7 mouse cellular contexts compared by ENCODE assay signal in genomic region chr5:138272409-138272923, GRCm38 (mm10). TPM values are rescaled to one million over a fixed set of nuclear protein-coding genes. Genes with fewer than 3 reads are reported as not detected.
DNase-seq lines count a peak whose midpoint lies in the region; ATAC-seq and TF ChIP-seq lines count a peak whose summit lies in the region.

Gene Gal3st4 (minus strand): TSS chr5:138272840.

- no peaks in the 10 kb centered on the region for H3K9me3 ChIP-seq in heart, embryonic 12.5 days (replicated peaks)

- peaks cover 30% of the 10 kb centered on the region for H3K27me3 ChIP-seq in heart, embryonic 12.5 days (replicated peaks)

- peak within 1 kb of the TSS; percentile 18; the same call in 1 of the 2 replicates for H3K4me3 ChIP-seq in cortical plate, adult 2 months (ENCODE audit: insufficient read depth, low read length)
- H3K4me3 ChIP-seq in heart, embryonic 12.5 days, result peak within 1 kb of the TSS; percentile 2; the same call in 1 of the 2 replicates

- peaks cover 11% of the 10 kb centered on the region for H3K36me3 ChIP-seq in heart, embryonic 12.5 days

- ATAC-seq in heart, embryonic 12.5 days (ENCODE audit: insufficient number of reproducible peaks, low FRiP score), result no peak

- no peak for TF ChIP-seq POLR2A in cortical plate, adult 2 months (IDR thresholded peaks at IDR 0.05; ENCODE audit: extremely low read depth, insufficient read depth, low read length)

- peak within 1 kb of the TSS; percentile 65; the same call in 1 of the 2 replicates for H3K27ac ChIP-seq in cortical plate, adult 2 months (ENCODE audit: insufficient read depth, low read length)
- no peak within 1 kb of the TSS for H3K27ac ChIP-seq in heart, embryonic 12.5 days (ENCODE audit: poor library complexity, severe bottlenecking)

- peak within 1 kb of the TSS; percentile 54 for H3K4me2 ChIP-seq in heart, embryonic 12.5 days

- peak within 1 kb of the TSS; percentile 21 for H3K9ac ChIP-seq in heart, embryonic 12.5 days

- DNase-seq in Muller cell, postnatal 12 days (ENCODE audit: inconsistent ontology term), result peak; percentile 69
- DNase-seq in mesoderm, embryonic 11.5 days (ENCODE audit: low read depth, low spot score), result peak; percentile 58
- DNase-seq in cerebellum, postnatal 25 days, result no peak
- no peak for DNase-seq in left cerebral cortex, adult 8-10 months (ENCODE audit: low spot score in 2 of 2)
- no peak for DNase-seq in adrenal gland, postnatal 10 days

- no peak for TF ChIP-seq CTCF in cortical plate, adult 2 months (IDR thresholded peaks at IDR 0.05; ENCODE audit: extremely low read depth, insufficient read depth, low read length)

- peaks cover 2% of the 10 kb centered on the region; the same call in 1 of the 2 replicates for H3K4me1 ChIP-seq in cortical plate, adult 2 months (ENCODE audit: control insufficient read depth, insufficient read depth, low read length)
- peaks cover 24% of the 10 kb centered on the region for H3K4me1 ChIP-seq in heart, embryonic 12.5 days (replicated peaks)

- 1% methylated on average over 12 of the region's 12 CpGs for WGBS in heart, embryonic 12.5 days

RNA-seq across cellular contexts. Expression of gene Gal3st4, which starts in this region (rescaled TPM):
- polyA plus RNA-seq in cortical plate, adult 2 months (2012; rRNA removed), result 4.2 and 4.4 TPM in 2 replicates
- polyA plus RNA-seq in heart, embryonic 12.5 days (2016; fragmentation: Nextera tagmentation; extraction: Ambion mirVana), result 0.82 and 0.92 TPM in 2 replicates
- total RNA-seq in left cerebral cortex, adult 8-10 months (2022), result 1 to 10 TPM; 2.8 to 5.2 (median 3.9) TPM
- under 1 TPM; 0.15 to 0.54 TPM for total RNA-seq in adrenal gland, postnatal 10 days (2021)

Comparison
In these comparisons a context has a peak if more than half of its experiments do, and no peak if none do; other contexts are left out.
1. DNase-seq: peak in Muller cell, postnatal 12 days (single experiment) and mesoderm, embryonic 11.5 days (single experiment); none in cerebellum, postnatal 25 days (0 of 2), left cerebral cortex, adult 8-10 months (0 of 2) and adrenal gland, postnatal 10 days (single experiment).